Mouse (Mus musculus) B cell, adult (primary cell): ENCODE data around the gene Elavl2. TPM values are rescaled to one million over a fixed set of nuclear protein-coding genes. Genes with fewer than 3 reads are reported as not detected.

Experiments
- total RNA-seq: library from RNA; stranded (reverse); gene quantifications from 4 replicates; pipeline ENCODE4 v1.2.4, GENCODE M21; 2023; ENCODE audit not compliant: inconsistent age

The Elavl2 gene
- total RNA-seq, result not detected in 4 replicates

GRCm38 (mm10) chr4:91400423-91400822 lies at the start of gene Elavl2:
Elavl2 (minus strand) TSS chr4:91400785.

